Mouse (Mus musculus) megakaryocyte, embryonic 14.5 days (primary cell): Measurements from ENCODE around the gene Tubb3.

Experiments
- FLI1 ChIP-seq: IDR thresholded peaks from 2 replicates; pipeline ENCODE4 v1.6.1; 2012; ENCODE audit warnings: low read length, inconsistent platforms, mixed read lengths
- GATA1 ChIP-seq: IDR thresholded peaks from 3 replicates; pipeline ENCODE4 v1.6.1; 2012; ENCODE audit warnings: mixed read lengths, low read length, inconsistent platforms, borderline replicate concordance

- no peak for TF ChIP-seq FLI1
- no peak for TF ChIP-seq GATA1
Observed at GRCm38 (mm10) chr8:123421325-123421724, 10.1 kb downstream of the Tubb3 start.
